In genomic region chr17:37029162-37029561, GRCm38 (mm10) we compare ENCODE assay signal across 11 mouse cellular contexts. TPM values are rescaled to one million over a fixed set of nuclear protein-coding genes. Genes with fewer than 3 reads are reported as not detected.
DNase-seq lines count a peak whose midpoint lies in the region; ATAC-seq and TF ChIP-seq lines count a peak whose summit lies in the region.
"Had no signal": no experiment of that assay in that cellular context is flagged by ENCODE, and none has a peak within 500 bp of the region (broad histone marks: within the 10 kb centered on the region; RNA-seq: fewer than 3 reads in every experiment).

No protein-coding gene starts in this region.

- H3K9ac ChIP-seq in kidney, postnatal 0 days (ENCODE audit: low read depth, low read length): peak overlapping the region; percentile 29; the same call in 1 of the 2 replicates
- no peak overlapping the region for H3K9ac ChIP-seq in embryonic facial prominence, embryonic 15.5 days
- peak overlapping the region; percentile 55 for H3K9ac ChIP-seq in neural tube, embryonic 14.5 days (replicated peaks; ENCODE audit: low read depth, low read length)

- no peaks in the 10 kb centered on the region for H3K36me3 ChIP-seq in kidney, postnatal 0 days (ENCODE audit: insufficient read depth, low read length)
- H3K36me3 ChIP-seq in embryonic facial prominence, embryonic 15.5 days: no peaks in the 10 kb centered on the region
- H3K36me3 ChIP-seq in limb, embryonic 10.5 days: no peaks in the 10 kb centered on the region
- H3K36me3 ChIP-seq in neural tube, embryonic 14.5 days (ENCODE audit: control insufficient read depth, insufficient read depth, low read length): no peaks in the 10 kb centered on the region

- H3K4me3 ChIP-seq in kidney, postnatal 0 days (replicated peaks; ENCODE audit: low read depth, low read length): peak overlapping the region; percentile 38
- peak overlapping the region; percentile 59 for H3K4me3 ChIP-seq in embryonic facial prominence, embryonic 15.5 days (replicated peaks)
- H3K4me3 ChIP-seq in limb, embryonic 10.5 days: peak overlapping the region; percentile 48
- H3K4me3 ChIP-seq in neural tube, embryonic 14.5 days (ENCODE audit: low read depth, low read length): peak overlapping the region; percentile 35

- no peak for TF ChIP-seq CTCF in kidney, postnatal 0 days (IDR thresholded peaks at IDR 0.05; ENCODE audit: low read depth)

- no peaks in the 10 kb centered on the region for H3K9me3 ChIP-seq in kidney, postnatal 0 days (replicated peaks; ENCODE audit: low read length)
- no peaks in the 10 kb centered on the region for H3K9me3 ChIP-seq in embryonic facial prominence, embryonic 15.5 days (replicated peaks)
- H3K9me3 ChIP-seq in limb, embryonic 10.5 days (replicated peaks): no peaks in the 10 kb centered on the region
- no peaks in the 10 kb centered on the region for H3K9me3 ChIP-seq in neural tube, embryonic 14.5 days (ENCODE audit: control insufficient read depth, low read length)

- H3K4me2 ChIP-seq in kidney, postnatal 0 days (ENCODE audit: low read length): peak overlapping the region; percentile 58
- H3K4me2 ChIP-seq in embryonic facial prominence, embryonic 15.5 days (replicated peaks): peak overlapping the region; percentile 55
- H3K4me2 ChIP-seq in neural tube, embryonic 14.5 days (ENCODE audit: low read depth, low read length): peak overlapping the region; percentile 52

- no peaks in the 10 kb centered on the region for H3K27me3 ChIP-seq in kidney, postnatal 0 days (ENCODE audit: insufficient read depth, low read length)
- H3K27me3 ChIP-seq in embryonic facial prominence, embryonic 15.5 days: no peaks in the 10 kb centered on the region
- H3K27me3 ChIP-seq in limb, embryonic 10.5 days (ENCODE audit: low read depth, poor library complexity, severe bottlenecking): no peaks in the 10 kb centered on the region
- H3K27me3 ChIP-seq in neural tube, embryonic 14.5 days (ENCODE audit: control insufficient read depth, insufficient read depth, low read length): no peaks in the 10 kb centered on the region
- H3K27me3 ChIP-seq: Patski had no signal

- WGBS in kidney, postnatal 0 days: 63% methylated on average over 8 of the region's 8 CpGs
- 55% methylated on average over 8 of the region's 8 CpGs for WGBS in embryonic facial prominence, embryonic 15.5 days
- whole genome bisulfite sequencing in limb, embryonic 10.5 days: 82% methylated on average over 8 of the region's 8 CpGs
- WGBS in neural tube, embryonic 14.5 days: 68% methylated on average over 8 of the region's 8 CpGs

- H3K27ac ChIP-seq in kidney, postnatal 0 days: peak overlapping the region; percentile 64
- peak overlapping the region; percentile 96 for H3K27ac ChIP-seq in embryonic facial prominence, embryonic 15.5 days (replicated peaks)
- H3K27ac ChIP-seq in limb, embryonic 10.5 days: peak overlapping the region; percentile 92
- peak overlapping the region; percentile 97 for H3K27ac ChIP-seq in neural tube, embryonic 14.5 days (ENCODE audit: low read depth, low read length)

- no peak for DNase-seq in kidney, postnatal 0 days (ENCODE audit: low spot score)
- DNase-seq in kidney, postnatal 4 days: no peak
- no peak for DNase-seq in limb, embryonic 10.5 days (ENCODE audit: low spot score)
- DNase-seq in T-cell, adult 2 months (ENCODE audit: low spot score): no peak
- no peak for DNase-seq in urinary bladder, postnatal 25 days (ENCODE audit: low spot score)

- no peak for ATAC-seq in kidney, postnatal 0 days (replicated peaks; ENCODE audit: low FRiP score, low read depth)
- no peak for ATAC-seq in embryonic facial prominence, embryonic 15.5 days (ENCODE audit: insufficient number of reproducible peaks, low FRiP score, low TSS enrichment, low read depth)
- 0 out of 2 replicates have a peak, but pooled peaks have one; percentile 5 for ATAC-seq in neural tube, embryonic 14.5 days (ENCODE audit: low read depth)
- no peak for ATAC-seq in CD4-positive, CD25-positive, alpha-beta regulatory T cell, adult 4 months

- H3K4me1 ChIP-seq in kidney, postnatal 0 days (replicated peaks; ENCODE audit: insufficient read depth, low read length): 0 out of 2 replicates have a peak, but pooled peaks cover 3% of the 10 kb centered on the region
- H3K4me1 ChIP-seq in embryonic facial prominence, embryonic 15.5 days: no peaks in the 10 kb centered on the region
- peaks cover 4% of the 10 kb centered on the region; the same call in 1 of the 2 replicates for H3K4me1 ChIP-seq in limb, embryonic 10.5 days
- no peaks in the 10 kb centered on the region for H3K4me1 ChIP-seq in neural tube, embryonic 14.5 days (ENCODE audit: control insufficient read depth, insufficient read depth, low read length)

RNA-seq across cellular contexts. Expression of gene Mog, which starts 6.0 kb away (rescaled TPM):
- polyA plus RNA-seq in kidney, postnatal 0 days (2015; fragmentation: Nextera tagmentation; extraction: Ambion mirVana): not detected in 2 replicates
- polyA plus RNA-seq in embryonic facial prominence, embryonic 15.5 days (2015; fragmentation: Nextera tagmentation; extraction: Ambion mirVana): 0.09 TPM in 1 of 2 replicates, not detected in the other
- 0.08 and 0.20 TPM in 2 replicates for polyA plus RNA-seq in limb, embryonic 10.5 days (2016; fragmentation: Nextera tagmentation; extraction: Ambion mirVana)
- polyA plus RNA-seq in neural tube, embryonic 14.5 days (2014; fragmentation: Nextera tagmentation; extraction: Ambion mirVana): 2.4 and 2.6 TPM in 2 replicates
- not detected for polyA plus RNA-seq in CD4-positive, CD25-positive, alpha-beta regulatory T cell, adult 4 months (2017; shearing (Covaris generic))
- polyA plus RNA-seq: inflammation-experienced regulatory T-cells, adult 6 months; thymus, postnatal 0 days had no signal

RNA-seq across cellular contexts. Expression of gene Gabbr1, which starts 16.6 kb away (rescaled TPM):
- 5.2 and 6.1 TPM in 2 replicates for polyA plus RNA-seq in kidney, postnatal 0 days (2015; fragmentation: Nextera tagmentation; extraction: Ambion mirVana)
- polyA plus RNA-seq in embryonic facial prominence, embryonic 15.5 days (2015; fragmentation: Nextera tagmentation; extraction: Ambion mirVana): 11.5 and 15.0 TPM in 2 replicates
- 6.6 and 9.0 TPM in 2 replicates for polyA plus RNA-seq in limb, embryonic 10.5 days (2016; fragmentation: Nextera tagmentation; extraction: Ambion mirVana)
- polyA plus RNA-seq in neural tube, embryonic 14.5 days (2014; fragmentation: Nextera tagmentation; extraction: Ambion mirVana): 78.9 and 103 TPM in 2 replicates
- polyA plus RNA-seq in CD4-positive, CD25-positive, alpha-beta regulatory T cell, adult 4 months (2017; shearing (Covaris generic)): 1 to 10 TPM; 4.7 to 8.6 TPM

RNA-seq across cellular contexts. Expression of gene Zfp57, which starts 28.2 kb away (rescaled TPM):
- 28.2 and 32.6 TPM in 2 replicates for polyA plus RNA-seq in kidney, postnatal 0 days (2015; fragmentation: Nextera tagmentation; extraction: Ambion mirVana)
- polyA plus RNA-seq in embryonic facial prominence, embryonic 15.5 days (2015; fragmentation: Nextera tagmentation; extraction: Ambion mirVana): 52.2 and 62.2 TPM in 2 replicates
- 69.9 and 92.6 TPM in 2 replicates for polyA plus RNA-seq in limb, embryonic 10.5 days (2016; fragmentation: Nextera tagmentation; extraction: Ambion mirVana)
- polyA plus RNA-seq in neural tube, embryonic 14.5 days (2014; fragmentation: Nextera tagmentation; extraction: Ambion mirVana): 289 and 326 TPM in 2 replicates
- polyA plus RNA-seq in CD4-positive, CD25-positive, alpha-beta regulatory T cell, adult 4 months (2017; shearing (Covaris generic)): not detected
- polyA plus RNA-seq: inflammation-experienced regulatory T-cells, adult 6 months had no signal

RNA-seq across cellular contexts. Expression of gene H2-M5, which starts 39.8 kb away (rescaled TPM):
- 0.05 and 0.08 TPM in 2 replicates for polyA plus RNA-seq in kidney, postnatal 0 days (2015; fragmentation: Nextera tagmentation; extraction: Ambion mirVana)
- polyA plus RNA-seq in embryonic facial prominence, embryonic 15.5 days (2015; fragmentation: Nextera tagmentation; extraction: Ambion mirVana): 0.67 and 0.95 TPM in 2 replicates
- polyA plus RNA-seq in limb, embryonic 10.5 days (2016; fragmentation: Nextera tagmentation; extraction: Ambion mirVana): 0.55 and 1.2 TPM in 2 replicates
- polyA plus RNA-seq in neural tube, embryonic 14.5 days (2014; fragmentation: Nextera tagmentation; extraction: Ambion mirVana): 1.3 and 2.1 TPM in 2 replicates
- not detected for polyA plus RNA-seq in CD4-positive, CD25-positive, alpha-beta regulatory T cell, adult 4 months (2017; shearing (Covaris generic))

RNA-seq across cellular contexts. Expression of gene 2410137M14Rik, which starts 48.1 kb away (rescaled TPM):
- not detected in 2 replicates for polyA plus RNA-seq in kidney, postnatal 0 days (2015; fragmentation: Nextera tagmentation; extraction: Ambion mirVana)
- polyA plus RNA-seq in embryonic facial prominence, embryonic 15.5 days (2015; fragmentation: Nextera tagmentation; extraction: Ambion mirVana): not detected in 2 replicates
- polyA plus RNA-seq in limb, embryonic 10.5 days (2016; fragmentation: Nextera tagmentation; extraction: Ambion mirVana): not detected in 2 replicates
- polyA plus RNA-seq in neural tube, embryonic 14.5 days (2014; fragmentation: Nextera tagmentation; extraction: Ambion mirVana): 0.32 and 0.53 TPM in 2 replicates
- polyA plus RNA-seq in CD4-positive, CD25-positive, alpha-beta regulatory T cell, adult 4 months (2017; shearing (Covaris generic)): not detected
- polyA plus RNA-seq: inflammation-experienced regulatory T-cells, adult 6 months; Patski; thymus, postnatal 0 days had no signal

Comparison
In these comparisons a context has a peak if more than half of its experiments do, and no peak if none do; other contexts are left out.
1. RNA of gene Zfp57, which starts 28.2 kb away (polyA plus RNA-seq): 289 to 326 TPM in neural tube, embryonic 14.5 days, 69.9 to 92.6 TPM in limb, embryonic 10.5 days, 52.2 to 62.2 TPM in embryonic facial prominence, embryonic 15.5 days and 28.2 to 32.6 TPM in kidney, postnatal 0 days; not detected in CD4-positive, CD25-positive, alpha-beta regulatory T cell, adult 4 months; every median in the first group is over 10 times any median in the second.
2. Peak in every context shown above with its lines, with median percentiles within 50 percentile points of each other: H3K27ac ChIP-seq, H3K4me2 ChIP-seq and H3K4me3 ChIP-seq.